Comparison of ENCODE assay signal across 8 mouse cellular contexts in genomic region chr6:54254759-54255158, GRCm38 (mm10).
DNase-seq lines count a peak whose midpoint lies in the region; ATAC-seq and TF ChIP-seq lines count a peak whose summit lies in the region.

No protein-coding gene starts in this region.

- H3K27me3 ChIP-seq in forebrain, embryonic 10.5 days (ENCODE audit: poor library complexity, severe bottlenecking): peaks cover 20% of the 10 kb centered on the region
- H3K27me3 ChIP-seq in forebrain, embryonic 15.5 days: no peaks in the 10 kb centered on the region
- no peaks in the 10 kb centered on the region for H3K27me3 ChIP-seq in liver, adult 2 months (ENCODE audit: control insufficient read depth, insufficient read depth, low read length)
- H3K27me3 ChIP-seq in liver, embryonic 11.5 days (replicated peaks; ENCODE audit: control insufficient read depth, insufficient read depth, low read length): no peaks in the 10 kb centered on the region
- no peaks in the 10 kb centered on the region for H3K27me3 ChIP-seq in liver, embryonic 14.5 days (ENCODE audit: control insufficient read depth, insufficient read depth, low read length)

- peak overlapping the region; percentile 31 for H3K27ac ChIP-seq in forebrain, embryonic 10.5 days
- H3K27ac ChIP-seq in forebrain, embryonic 15.5 days (replicated peaks): no peak overlapping the region
- H3K27ac ChIP-seq in liver, adult 2 months (replicated peaks; ENCODE audit: insufficient read depth, low read depth, low read length): no peak overlapping the region
- no peak overlapping the region for H3K27ac ChIP-seq in liver, embryonic 11.5 days (ENCODE audit: low read depth, low read length)
- no peak overlapping the region for H3K27ac ChIP-seq in liver, embryonic 14.5 days

- H3K4me1 ChIP-seq in forebrain, embryonic 10.5 days: peaks cover 60% of the 10 kb centered on the region
- H3K4me1 ChIP-seq in forebrain, embryonic 15.5 days: peaks cover 14% of the 10 kb centered on the region
- H3K4me1 ChIP-seq in liver, adult 2 months (ENCODE audit: control insufficient read depth, insufficient read depth, low read length): peaks cover 15% of the 10 kb centered on the region
- peaks cover 4% of the 10 kb centered on the region for H3K4me1 ChIP-seq in liver, embryonic 11.5 days (replicated peaks; ENCODE audit: control insufficient read depth, insufficient read depth, low read length)
- peaks cover 0 to 7% of the 10 kb centered on the region in 2 experiments; a peak in 1 of 4 replicates for H3K4me1 ChIP-seq in liver, embryonic 14.5 days (replicated peaks; ENCODE audit: control insufficient read depth in 2 of 2, insufficient read depth in 2 of 2, low read length in 1 of 2)

- H3K79me2 ChIP-seq in liver, adult 2 months (ENCODE audit: control insufficient read depth, insufficient read depth, low read length): no peaks in the 10 kb centered on the region

- 64% methylated on average over 6 of the region's 6 CpGs for WGBS in forebrain, embryonic 10.5 days
- 69% methylated on average over 6 of the region's 6 CpGs for WGBS in forebrain, embryonic 15.5 days
- 75% methylated on average over 6 of the region's 6 CpGs for WGBS in liver, adult 2 months
- WGBS in liver, embryonic 11.5 days: 61% methylated on average over 6 of the region's 6 CpGs
- WGBS in liver, embryonic 14.5 days (ENCODE audit: insufficient replicate concordance): 53% methylated on average over 6 of the region's 6 CpGs

- ATAC-seq in forebrain, embryonic 15.5 days (replicated peaks): no peak
- ATAC-seq in liver, embryonic 11.5 days (replicated peaks; ENCODE audit: low FRiP score): no peak
- no peak for ATAC-seq in liver, embryonic 14.5 days (ENCODE audit: insufficient read depth)

- H3K36me3 ChIP-seq in forebrain, embryonic 10.5 days (replicated peaks): no peaks in the 10 kb centered on the region
- no peaks in the 10 kb centered on the region for H3K36me3 ChIP-seq in forebrain, embryonic 15.5 days
- no peaks in the 10 kb centered on the region for H3K36me3 ChIP-seq in liver, adult 2 months (ENCODE audit: control insufficient read depth, insufficient read depth, low read length)
- H3K36me3 ChIP-seq in liver, embryonic 11.5 days (ENCODE audit: control insufficient read depth, insufficient read depth, low read length): no peaks in the 10 kb centered on the region
- no peaks in the 10 kb centered on the region for H3K36me3 ChIP-seq in liver, embryonic 14.5 days (replicated peaks; ENCODE audit: control insufficient read depth, insufficient read depth, low read depth)

- TF ChIP-seq EP300 in liver, embryonic 14.5 days (IDR thresholded peaks at IDR 0.05; ENCODE audit: low read depth): no peak

- no peak overlapping the region for H3K4me2 ChIP-seq in forebrain, embryonic 15.5 days (replicated peaks)
- H3K4me2 ChIP-seq in liver, embryonic 11.5 days: no peak overlapping the region
- no peak overlapping the region for H3K4me2 ChIP-seq in liver, embryonic 14.5 days (ENCODE audit: low read depth)

- no peak overlapping the region for H3K4me3 ChIP-seq in forebrain, embryonic 10.5 days
- no peak overlapping the region for H3K4me3 ChIP-seq in forebrain, embryonic 15.5 days
- H3K4me3 ChIP-seq in liver, adult 2 months (ENCODE audit: insufficient read depth, low read depth, low read length): no peak overlapping the region
- no peak overlapping the region for H3K4me3 ChIP-seq in liver, embryonic 11.5 days (ENCODE audit: low read depth, low read length)
- H3K4me3 ChIP-seq in liver, embryonic 14.5 days (ENCODE audit: insufficient read depth in 1 of 2, low read depth in 2 of 2, low read length in 2 of 2): no peak overlapping the region

- TF ChIP-seq CTCF in liver, adult 2 months (IDR thresholded peaks at IDR 0.05; ENCODE audit: low read depth, low read length): peak; percentile 44
- TF ChIP-seq CTCF in liver, embryonic 14.5 days (IDR thresholded peaks at IDR 0.05; ENCODE audit: low read depth): peak; percentile 32

- DNase-seq in forebrain, embryonic 10.5 days (ENCODE audit: extremely low spot score, low spot score): no peak
- DNase-seq in liver, adult 2 months (ENCODE audit: extremely low read depth, low read depth, low spot score): no peak
- DNase-seq in liver, embryonic 11.5 days (ENCODE audit: low spot score): no peak
- DNase-seq in adrenal gland, postnatal 14 days: peak; percentile 63
- DNase-seq in liver, embryonic 14.5 days (ENCODE audit: low read depth in 3 of 3, low spot score in 3 of 3): no peak
- no peak for DNase-seq in frontal cortex, postnatal 10 days (ENCODE audit: low spot score in 2 of 2)
- no peak for DNase-seq in urinary bladder, postnatal 36 days (ENCODE audit: low spot score in 2 of 2)

- H3K9me3 ChIP-seq in forebrain, embryonic 10.5 days: no peaks in the 10 kb centered on the region
- H3K9me3 ChIP-seq in forebrain, embryonic 15.5 days: no peaks in the 10 kb centered on the region
- H3K9me3 ChIP-seq in liver, embryonic 11.5 days (ENCODE audit: control insufficient read depth, low read length): no peaks in the 10 kb centered on the region
- no peaks in the 10 kb centered on the region for H3K9me3 ChIP-seq in liver, embryonic 14.5 days (ENCODE audit: control insufficient read depth, low read length)

- no peak overlapping the region for H3K9ac ChIP-seq in forebrain, embryonic 15.5 days (replicated peaks)
- H3K9ac ChIP-seq in liver, adult 2 months (ENCODE audit: low read depth, low read length): no peak overlapping the region
- no peak overlapping the region for H3K9ac ChIP-seq in liver, embryonic 11.5 days (ENCODE audit: low read depth, low read length)
- no peak overlapping the region for H3K9ac ChIP-seq in liver, embryonic 14.5 days (replicated peaks)

- TF ChIP-seq POLR2A in liver, adult 2 months (IDR thresholded peaks at IDR 0.05; ENCODE audit: extremely low read depth, insufficient read depth, low read length): no peak
